Mouse (Mus musculus) kidney, adult 2 months (tissue): ENCODE results near the gene Stmn1. TPM values are rescaled to one million over a fixed set of nuclear protein-coding genes. Genes with fewer than 3 reads are reported as not detected.
A peak's percentile ranks its signal among the peaks of the same experiment; 100 is the strongest.

Source experiments
- DNase-seq: peaks from one replicate; pipeline ENCODE4 v3.0.0; 2021
- H3K27ac ChIP-seq: fragments of 200-500 bp; 2 replicates; pipeline ENCODE4 v1.5.1; 2012; ENCODE audit warnings: low read depth, low read length, control low read depth, inconsistent platforms; ENCODE audit not compliant: insufficient read depth
- H3K27me3 ChIP-seq: fragments of 200-500 bp; replicated peaks from 2 replicates; pipeline ENCODE4 v1.6.1; 2012; ENCODE audit warnings: mild to moderate bottlenecking, moderate library complexity, low read length, inconsistent platforms; ENCODE audit not compliant: control insufficient read depth, insufficient read depth
- H3K36me3 ChIP-seq: fragments of 200-500 bp; 2 replicates; pipeline ENCODE4 v1.6.1; 2012; ENCODE audit warnings: mild to moderate bottlenecking, moderate library complexity, low read length, inconsistent platforms; ENCODE audit not compliant: control insufficient read depth, insufficient read depth
- H3K4me1 ChIP-seq: fragments of 200-500 bp; 2 replicates; pipeline ENCODE4 v1.6.1; 2011; ENCODE audit warnings: low read length; ENCODE audit not compliant: control insufficient read depth, insufficient read depth
- H3K4me3 ChIP-seq: fragments of 200-500 bp; 2 replicates; pipeline ENCODE4 v1.5.1; 2011; ENCODE audit warnings: mild to moderate bottlenecking, low read depth, low read length, control low read depth; ENCODE audit not compliant: insufficient read depth
- CTCF ChIP-seq: fragments of 200-500 bp; conservative IDR thresholded peaks from 2 replicates; pipeline ENCODE4 v1.5.1; 2011; ENCODE audit warnings: low read depth, mild to moderate bottlenecking, control low read depth, low read length, moderate library complexity, mixed read lengths; ENCODE audit not compliant: insufficient read depth, insufficient read length
- POLR2A ChIP-seq: fragments of 200-500 bp; IDR thresholded peaks from one replicate; pipeline ENCODE4 v1.6.1; 2011; ENCODE audit warnings: low read depth, low read length, control low read depth
- WGBS: fragments of 180-500 bp; shearing (Covaris S2); methylation state at CpG from one replicate; pipeline ENCODE4 v1.1.7; 2018; 5-methylcytosine and 5-hydroxymethylcytosine counted together
- polyA plus RNA-seq: library from polyadenylated mRNA; depleted of rRNA; stranded (reverse); fragments of >200 nt; gene quantifications from 2 replicates; pipeline ENCODE4 v1.2.3, GENCODE M21; 2012

The Stmn1 gene
- polyA plus RNA-seq, 1 experiment = 24.9 TPM

DNA sequence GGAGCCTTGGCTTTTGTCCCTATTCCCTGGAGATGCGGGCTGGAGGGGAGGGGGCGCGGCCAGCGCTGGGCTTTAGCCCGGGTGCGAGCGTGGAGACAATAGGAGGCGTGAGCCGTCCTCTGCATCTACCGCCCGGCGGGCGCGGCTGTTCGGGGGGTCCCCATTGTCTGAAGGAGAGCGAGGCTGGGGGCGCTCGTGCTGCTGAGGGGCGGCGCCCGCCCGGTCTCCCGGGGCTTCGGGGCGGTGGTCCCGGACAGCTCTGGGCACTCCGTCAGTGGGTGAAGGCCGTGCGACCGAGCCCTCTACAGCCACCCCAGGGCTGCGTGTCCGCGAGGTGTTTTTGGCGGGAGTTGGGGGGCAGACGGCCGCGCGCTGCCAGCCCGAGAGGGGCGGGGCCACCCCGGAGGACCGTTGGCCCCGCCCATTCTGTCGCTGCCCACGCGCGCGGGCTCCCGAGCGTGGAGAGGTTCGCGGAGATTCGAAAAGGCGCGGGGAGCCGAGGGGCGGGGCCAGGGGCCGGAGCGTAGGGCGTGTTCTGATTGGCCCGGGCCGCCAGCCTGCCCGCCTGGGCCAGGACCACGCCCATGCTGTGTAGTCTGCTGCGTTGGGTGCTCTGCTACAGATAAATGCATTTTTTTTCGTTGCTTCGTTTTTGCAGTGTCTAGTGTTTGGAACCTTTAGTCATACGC lies 602 bp downstream of the Stmn1 start:
- no peaks in the 10 kb centered on the region for H3K27me3 ChIP-seq
- peak overlapping the region; percentile 71 for H3K4me3 ChIP-seq
- TF ChIP-seq CTCF (no peak), POLR2A (no peak)
- DNase-seq = peak; percentile 96
- WGBS = under 1% methylated on average over 65 of the region's 68 CpGs
- H3K4me1 ChIP-seq = peaks cover 5% of the 10 kb centered on the region; the same call in 1 of the 2 replicates
- H3K36me3 ChIP-seq = no peaks in the 10 kb centered on the region
- no peak overlapping the region for H3K27ac ChIP-seq

- no peak for DNase-seq
- H3K27me3 ChIP-seq = no peaks in the 10 kb centered on the region
- H3K36me3 ChIP-seq = no peaks in the 10 kb centered on the region
- WGBS = 16% methylated on average over 6 of the region's 6 CpGs
- H3K4me1 ChIP-seq = peaks cover 5% of the 10 kb centered on the region; the same call in 1 of the 2 replicates
- no peak overlapping the region for H3K27ac ChIP-seq
- H3K4me3 ChIP-seq = no peak overlapping the region
- TF ChIP-seq POLR2A = no peak
- no peak for TF ChIP-seq CTCF
Observed at GRCm38 (mm10) chr4:134469341-134469796, 1.2 kb downstream of the Stmn1 start.

GRCm38 (mm10) chr4:134469985-134470384 lies 1.9 kb downstream of the Stmn1 start:
- DNase-seq = no peak
- peaks cover 5% of the 10 kb centered on the region; the same call in 1 of the 2 replicates for H3K4me1 ChIP-seq
- no peak overlapping the region for H3K4me3 ChIP-seq
- 65% methylated on average over 3 of the region's 3 CpGs for WGBS
- no peak overlapping the region for H3K27ac ChIP-seq
- H3K36me3 ChIP-seq = no peaks in the 10 kb centered on the region
- H3K27me3 ChIP-seq = no peaks in the 10 kb centered on the region
- no peak for TF ChIP-seq CTCF
- no peak for TF ChIP-seq POLR2A

DNA sequence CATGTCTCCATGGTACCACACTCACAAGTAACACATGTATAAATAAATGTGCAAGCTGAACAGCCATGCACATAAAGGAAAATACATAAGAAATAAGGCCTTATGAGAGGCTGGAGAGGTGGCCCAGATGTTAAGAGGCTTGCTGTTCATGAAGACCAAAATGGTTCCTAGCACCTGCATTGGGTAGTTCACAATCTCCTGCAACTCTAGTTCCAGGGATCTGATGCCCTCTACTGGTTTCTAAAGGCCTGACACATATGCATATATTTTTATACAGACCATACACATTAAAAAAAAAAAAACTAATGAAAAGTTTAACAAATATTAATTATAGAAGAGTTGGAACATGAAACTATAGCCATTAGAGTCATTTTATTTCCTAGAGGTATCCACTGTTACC lies 3.3 kb downstream of the Stmn1 start:
- Histone ChIP-seq H3K27ac (no peak overlapping the region), H3K4me3 (no peak overlapping the region), H3K27me3 (no peaks in the 10 kb centered on the region), H3K4me1 (peaks cover 5% of the 10 kb centered on the region; the same call in 1 of the 2 replicates), H3K36me3 (no peaks in the 10 kb centered on the region)
- DNase-seq = no peak
- TF ChIP-seq CTCF (0 out of 2 replicates have a peak, but pooled peaks have one; percentile 6), POLR2A (no peak)

- WGBS = 89% methylated on average over 4 of the region's 4 CpGs
- TF ChIP-seq POLR2A = no peak
- TF ChIP-seq CTCF = no peak
- Histone ChIP-seq H3K27ac (no peak overlapping the region), H3K36me3 (no peaks in the 10 kb centered on the region), H3K4me1 (0 out of 2 replicates have a peak, but pooled peaks cover 2% of the 10 kb centered on the region), H3K27me3 (no peaks in the 10 kb centered on the region), H3K4me3 (no peak overlapping the region)
- DNase-seq = no peak
Observed at GRCm38 (mm10) chr4:134473764-134474163, 5.6 kb downstream of the Stmn1 start.

GRCm38 (mm10) chr4:134474240-134474639 lies 6.1 kb downstream of the Stmn1 start:
- H3K27me3 ChIP-seq = no peaks in the 10 kb centered on the region
- H3K36me3 ChIP-seq = no peaks in the 10 kb centered on the region
- 58% methylated on average over 8 of the region's 8 CpGs for WGBS
- H3K4me1 ChIP-seq = 0 out of 2 replicates have a peak, but pooled peaks cover 2% of the 10 kb centered on the region
- H3K4me3 ChIP-seq = no peak overlapping the region
- H3K27ac ChIP-seq = no peak overlapping the region
- TF ChIP-seq POLR2A (no peak), CTCF (no peak)
- no peak for DNase-seq

DNA sequence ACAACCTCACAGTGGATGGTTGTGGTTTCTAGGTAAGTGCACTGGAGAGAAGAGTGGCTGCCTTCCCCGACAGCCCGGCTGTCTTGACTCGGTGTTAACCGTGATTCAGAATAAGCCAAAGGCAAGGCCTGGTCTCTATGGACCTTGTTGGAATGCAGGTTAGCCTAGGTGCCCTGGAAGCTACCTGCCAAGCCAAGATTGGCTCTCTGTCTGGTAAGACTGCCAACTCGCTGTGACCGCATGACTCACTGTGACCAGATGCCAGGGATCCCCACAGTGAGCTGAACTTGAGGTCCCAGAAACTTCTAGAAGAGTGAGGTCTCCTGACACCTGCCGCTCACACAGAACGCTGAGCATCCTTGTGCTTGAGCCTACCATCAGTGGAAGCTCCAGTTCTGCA lies 8.8 kb downstream of the Stmn1 start:
- H3K27me3 ChIP-seq = no peaks in the 10 kb centered on the region
- WGBS = 77% methylated on average over 8 of the region's 8 CpGs
- DNase-seq = peak; percentile 67
- no peaks in the 10 kb centered on the region for H3K36me3 ChIP-seq
- TF ChIP-seq POLR2A = no peak
- TF ChIP-seq CTCF = no peak
- H3K27ac ChIP-seq = no peak overlapping the region
- no peak overlapping the region for H3K4me3 ChIP-seq
- 0 out of 2 replicates have a peak, but pooled peaks cover 2% of the 10 kb centered on the region for H3K4me1 ChIP-seq
